Mouse (Mus musculus) adrenal gland, postnatal 4 days (tissue): Measurements from ENCODE around the gene Hist1h3d. TPM values are rescaled to one million over a fixed set of nuclear protein-coding genes. Genes with fewer than 3 reads are reported as not detected.
A peak's percentile ranks its signal among the peaks of the same experiment; 100 is the strongest.
"Not testable (repeated sequence)": the region's sequence is repeated elsewhere in the genome, so short reads cannot be mapped to it uniquely, and the experiment has no call there.

Source experiments
- DNase-seq, 2 experiments: peaks; one replicate each; pipeline ENCODE4 v3.0.0; 2021 to 2022; ENCODE audit warnings: low spot score in 2 of 2, mixed read lengths in 2 of 2
- total RNA-seq, 2 experiments: library from RNA; stranded (reverse); gene quantifications; 2 replicates each; pipeline ENCODE4 v1.2.3; 2021

Hist1h3d gene
- total RNA-seq, 2 experiments from 2014 or later, result 64.3 to 80.4 TPM

DNA sequence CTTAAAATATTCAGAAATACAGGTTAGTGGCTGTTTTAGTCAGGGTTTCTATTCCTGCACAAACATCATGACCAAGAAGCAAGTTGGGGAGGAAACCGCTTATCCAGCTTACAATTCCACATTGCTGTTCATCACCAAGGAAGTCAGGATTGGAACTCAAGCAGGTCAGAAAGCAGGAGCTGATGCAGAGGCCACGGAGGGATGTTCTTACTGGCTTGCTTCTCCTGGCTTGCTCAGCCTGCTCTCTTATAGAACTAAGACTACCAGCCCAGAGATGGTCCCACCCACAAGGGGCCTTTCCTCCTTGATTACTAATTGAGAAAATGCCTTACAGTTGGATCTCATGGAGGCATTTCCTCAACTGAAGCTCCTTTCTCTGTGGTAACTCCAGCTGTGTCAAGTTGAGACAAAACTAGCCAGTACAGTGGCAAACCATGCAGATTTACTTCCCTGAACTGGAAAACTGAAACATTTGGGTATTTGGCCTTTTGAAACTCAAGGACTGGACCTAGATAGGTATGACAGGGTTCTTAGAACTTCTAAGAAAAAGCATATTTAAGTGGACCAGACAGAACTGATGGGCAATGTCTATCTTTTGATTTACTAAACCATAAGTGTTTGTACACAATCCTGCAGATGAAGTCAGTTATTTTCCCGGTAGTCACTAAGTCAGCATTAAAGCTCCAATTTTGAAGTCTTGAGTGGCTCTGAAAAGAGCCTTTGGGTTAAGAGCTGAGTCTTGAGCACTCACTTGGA lies 33.2 kb upstream of the Hist1h3d start:
- not testable (repeated sequence) for DNase-seq

DNA sequence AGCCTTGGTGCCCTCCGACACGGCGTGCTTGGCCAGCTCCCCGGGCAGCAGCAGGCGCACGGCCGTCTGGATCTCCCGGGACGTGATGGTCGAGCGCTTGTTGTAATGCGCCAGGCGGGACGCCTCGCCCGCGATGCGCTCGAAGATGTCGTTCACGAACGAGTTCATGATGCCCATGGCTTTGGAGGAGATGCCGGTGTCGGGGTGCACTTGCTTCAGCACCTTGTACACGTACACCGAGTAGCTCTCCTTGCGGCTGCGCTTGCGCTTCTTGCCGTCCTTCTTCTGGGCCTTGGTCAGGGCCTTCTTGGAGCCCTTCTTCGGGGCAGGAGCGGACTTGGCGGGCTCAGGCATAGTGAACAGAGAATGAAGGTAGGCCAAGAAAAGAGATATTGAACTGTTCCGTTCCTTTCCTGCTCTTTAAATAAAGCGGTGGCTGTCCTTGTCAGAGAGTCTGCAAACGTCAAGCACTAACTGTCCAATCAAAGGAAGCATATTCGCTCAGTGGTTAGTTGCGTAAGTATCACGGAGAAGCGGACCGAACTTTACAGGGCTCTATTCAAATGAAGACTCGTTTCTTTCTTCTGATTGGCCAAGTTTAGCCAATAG lies 32.5 kb upstream of the Hist1h3d start, which contains the start of gene Hist1h2bh:
Gene Hist1h2bh, minus strand, starts transcription at position 394 of the 609 bp plus-strand sequence.
- peak in 1 of 2 experiments; percentile 35 for DNase-seq

DNA sequence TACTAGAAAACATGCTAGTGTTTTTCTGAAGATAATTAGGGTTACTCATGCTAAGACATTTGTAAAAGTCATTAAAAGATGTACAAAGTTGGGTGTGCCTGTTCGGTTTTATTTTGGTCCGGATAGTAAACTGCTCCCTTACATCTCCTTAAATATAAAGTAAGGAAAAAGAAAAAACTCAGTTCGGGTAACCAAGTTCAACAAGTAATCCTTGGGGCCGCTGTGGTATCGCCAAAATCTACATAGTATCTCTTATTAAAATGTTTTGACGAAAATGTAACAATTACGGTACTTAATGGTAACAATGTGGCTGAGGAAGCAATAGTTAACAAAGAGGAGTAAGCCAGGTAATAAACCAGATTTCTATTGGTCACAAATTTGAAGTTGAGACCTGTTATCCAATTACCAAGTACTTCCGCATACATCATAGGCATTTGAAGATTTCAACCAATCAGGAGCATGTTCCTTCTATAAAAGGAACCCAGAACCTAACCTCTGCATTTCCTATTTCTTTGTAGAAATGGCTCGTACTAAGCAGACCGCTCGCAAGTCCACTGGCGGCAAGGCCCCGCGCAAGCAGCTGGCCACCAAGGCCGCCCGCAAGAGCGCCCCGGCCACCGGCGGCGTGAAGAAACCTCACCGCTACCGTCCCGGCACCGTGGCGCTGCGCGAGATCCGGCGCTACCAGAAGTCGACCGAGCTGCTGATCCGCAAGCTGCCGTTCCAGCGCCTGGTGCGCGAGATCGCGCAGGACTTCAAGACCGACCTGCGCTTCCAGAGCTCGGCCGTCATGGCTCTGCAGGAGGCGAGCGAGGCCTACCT lies 31.4 kb upstream of the Hist1h3d start, which contains the start of gene Hist1h3f:
Gene Hist1h3f, plus strand, starts transcription at position 88 of the 822 bp plus-strand sequence.
- peak; percentile 37 to 49 for DNase-seq

DNA sequence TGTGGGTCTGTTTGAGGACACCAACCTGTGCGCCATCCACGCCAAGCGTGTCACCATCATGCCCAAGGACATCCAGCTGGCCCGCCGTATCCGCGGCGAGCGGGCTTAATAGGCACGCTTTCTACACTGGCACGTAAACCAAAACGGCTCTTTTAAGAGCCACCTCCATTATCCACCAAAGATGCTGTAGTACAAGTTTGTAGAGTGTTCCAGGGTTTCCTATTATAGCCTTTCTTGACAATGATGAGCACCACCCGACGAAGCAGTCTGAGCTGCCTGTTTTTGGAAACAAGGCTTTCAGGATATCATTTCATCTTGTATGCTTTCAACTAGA lies 30.8 kb upstream of the Hist1h3d start:
- not testable (repeated sequence) for DNase-seq

DNA sequence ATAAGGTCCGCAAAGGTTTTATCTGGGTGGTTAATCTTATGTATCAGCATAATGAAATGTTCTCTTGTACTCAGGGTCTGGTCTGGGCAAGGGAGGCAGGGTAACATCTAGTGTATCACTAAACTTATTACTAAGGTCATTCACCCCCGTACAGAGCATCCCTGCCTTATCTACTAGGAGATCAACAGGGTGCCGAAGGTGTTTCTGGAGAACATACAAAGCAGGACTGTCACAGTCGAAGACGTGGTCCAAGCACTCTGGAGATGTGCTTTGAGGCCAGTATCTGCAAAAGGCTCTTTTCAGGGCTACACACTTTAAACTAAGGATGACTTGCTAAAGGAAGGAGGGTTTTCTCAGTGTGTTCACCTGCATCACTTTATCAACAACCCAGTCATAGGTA lies 28.9 kb upstream of the Hist1h3d start:
- no peak for DNase-seq

DNA sequence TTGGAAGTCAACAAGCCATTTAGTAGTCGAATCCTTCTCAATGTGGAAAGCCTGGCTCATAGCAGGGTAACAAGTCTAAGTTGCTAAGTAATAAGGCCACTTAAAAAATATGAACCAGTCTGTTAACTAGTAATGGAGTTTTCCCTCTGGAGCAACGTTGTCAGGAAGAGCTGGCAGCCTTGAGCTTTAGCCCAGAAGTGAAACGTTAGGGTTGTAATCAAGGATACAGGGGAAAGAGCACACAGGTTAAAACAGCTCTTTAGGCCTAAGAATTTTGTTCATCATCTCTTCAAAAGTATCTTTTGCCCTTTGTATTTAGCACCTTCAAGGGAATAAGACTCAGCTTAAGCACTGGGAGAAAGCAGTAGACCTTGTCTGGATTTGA lies 24.8 kb upstream of the Hist1h3d start:
- DNase-seq, result no peak

DNA sequence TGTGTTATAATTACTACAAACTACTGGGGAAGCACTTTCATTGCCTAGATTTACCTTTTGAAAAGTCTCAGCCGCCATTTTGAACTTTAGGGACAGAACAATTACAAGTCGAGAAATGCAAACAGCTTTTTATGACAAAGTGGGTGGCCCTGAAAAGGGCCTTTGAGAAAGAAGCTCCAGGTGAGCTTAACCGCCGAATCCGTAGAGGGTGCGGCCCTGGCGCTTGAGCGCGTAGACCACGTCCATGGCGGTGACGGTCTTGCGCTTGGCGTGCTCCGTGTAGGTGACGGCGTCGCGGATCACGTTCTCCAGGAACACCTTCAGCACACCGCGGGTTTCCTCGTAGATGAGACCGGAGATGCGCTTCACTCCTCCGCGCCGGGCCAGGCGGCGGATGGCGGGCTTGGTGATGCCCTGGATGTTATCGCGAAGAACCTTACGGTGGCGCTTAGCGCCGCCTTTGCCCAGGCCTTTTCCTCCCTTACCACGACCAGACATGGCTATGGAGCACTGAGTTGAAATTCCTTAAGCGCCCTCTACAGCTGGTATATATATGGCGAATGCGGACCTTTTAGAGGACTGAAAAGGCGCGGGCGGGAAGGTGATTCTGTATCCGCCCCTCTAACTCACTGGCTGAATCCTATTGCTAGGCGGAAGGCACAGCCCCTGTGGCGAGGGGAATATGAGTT lies 24.3 kb upstream of the Hist1h3d start, which contains the start of gene Hist1h4f:
Gene Hist1h4f, minus strand, starts transcription at position 503 of the 689 bp plus-strand sequence.
- peak; percentile 51 to 80 for DNase-seq

DNA sequence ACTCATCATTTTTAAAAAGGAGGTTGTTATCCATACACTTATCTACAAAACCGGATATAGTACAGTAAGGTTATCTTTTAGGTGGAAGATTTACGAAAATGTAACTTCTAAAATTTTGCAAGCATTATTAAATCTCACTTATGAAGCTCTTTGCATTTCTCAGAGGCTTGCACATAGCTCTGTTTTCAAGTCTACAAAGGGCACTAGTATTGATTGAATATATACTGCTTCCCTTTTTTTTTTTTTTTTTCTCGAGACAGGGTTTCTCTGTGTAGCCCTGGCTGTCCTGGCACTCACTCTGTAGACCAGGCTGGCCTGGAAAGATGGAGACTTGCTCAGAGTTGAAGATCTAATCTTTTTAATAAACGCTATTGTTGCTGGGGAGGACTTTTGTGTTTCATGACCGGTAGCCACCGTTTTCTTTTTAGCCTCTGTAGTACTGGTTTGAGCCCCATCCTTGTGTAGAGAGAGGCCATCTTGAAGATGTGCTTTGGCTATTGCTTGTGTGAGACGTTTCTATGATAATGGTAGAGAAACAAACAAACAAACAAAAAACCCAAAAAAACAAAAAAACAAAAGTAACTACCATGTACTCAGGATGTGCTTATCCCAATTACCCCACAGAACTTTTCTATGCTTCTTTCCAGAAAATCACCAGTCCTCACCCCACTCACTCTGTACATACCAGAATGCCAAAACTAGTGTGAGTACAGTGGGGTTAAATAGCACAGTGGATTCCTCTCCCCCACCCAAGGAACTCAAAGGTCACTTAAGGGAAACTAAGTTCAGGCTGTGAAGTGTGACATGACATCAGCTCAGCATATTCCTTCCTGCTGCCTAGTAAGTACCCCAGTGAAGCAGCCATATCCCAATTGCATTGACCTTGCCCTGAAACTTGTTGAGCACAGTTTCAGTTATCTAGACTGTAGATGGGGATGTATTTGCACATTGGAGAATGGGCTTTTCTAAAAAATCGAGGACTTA lies 23.3 kb upstream of the Hist1h3d start:
- no peak for DNase-seq

DNA sequence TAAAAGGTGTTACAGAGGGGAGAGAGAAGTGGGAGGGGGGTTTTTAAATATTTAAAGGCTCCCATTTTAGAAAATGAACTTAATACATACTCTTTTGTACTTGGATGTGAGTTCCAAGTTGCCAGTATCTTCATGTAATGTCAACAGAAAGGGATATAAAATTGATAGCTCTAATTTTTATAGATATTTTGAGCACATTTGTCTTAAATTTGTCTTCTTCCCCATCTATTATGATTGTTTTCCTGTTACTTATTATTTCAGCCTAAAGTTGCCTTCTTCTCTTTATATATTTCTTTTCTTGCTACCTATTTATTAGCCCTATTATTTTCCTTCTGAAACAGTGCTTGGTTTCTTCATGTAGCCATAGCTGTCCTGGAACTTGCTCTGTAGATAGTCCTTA lies 22.6 kb upstream of the Hist1h3d start, which contains the start of gene Hist1h1d:
Gene Hist1h1d, plus strand, starts transcription at position 301 of the 400 bp plus-strand sequence.
- DNase-seq, result no peak

DNA sequence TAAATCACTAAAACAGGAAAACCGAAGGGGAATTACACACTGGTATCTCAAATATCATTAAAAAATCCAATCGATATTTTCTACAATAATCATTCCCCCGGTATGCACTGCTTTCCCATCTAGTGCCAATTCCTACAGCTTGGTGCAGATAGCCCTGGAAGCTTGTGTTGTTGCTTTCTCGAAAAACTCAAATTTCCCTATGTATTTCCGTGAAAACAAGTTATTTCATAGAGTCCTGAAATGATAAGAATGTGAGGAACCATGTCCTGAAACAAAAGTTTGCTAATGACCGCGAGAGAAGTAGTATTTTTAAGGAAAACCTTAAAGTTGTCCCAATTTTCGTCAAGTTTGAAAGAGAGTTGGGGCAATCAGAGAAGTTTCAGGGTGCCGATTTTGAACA lies 21.2 kb upstream of the Hist1h3d start:
- DNase-seq, result no peak

DNA sequence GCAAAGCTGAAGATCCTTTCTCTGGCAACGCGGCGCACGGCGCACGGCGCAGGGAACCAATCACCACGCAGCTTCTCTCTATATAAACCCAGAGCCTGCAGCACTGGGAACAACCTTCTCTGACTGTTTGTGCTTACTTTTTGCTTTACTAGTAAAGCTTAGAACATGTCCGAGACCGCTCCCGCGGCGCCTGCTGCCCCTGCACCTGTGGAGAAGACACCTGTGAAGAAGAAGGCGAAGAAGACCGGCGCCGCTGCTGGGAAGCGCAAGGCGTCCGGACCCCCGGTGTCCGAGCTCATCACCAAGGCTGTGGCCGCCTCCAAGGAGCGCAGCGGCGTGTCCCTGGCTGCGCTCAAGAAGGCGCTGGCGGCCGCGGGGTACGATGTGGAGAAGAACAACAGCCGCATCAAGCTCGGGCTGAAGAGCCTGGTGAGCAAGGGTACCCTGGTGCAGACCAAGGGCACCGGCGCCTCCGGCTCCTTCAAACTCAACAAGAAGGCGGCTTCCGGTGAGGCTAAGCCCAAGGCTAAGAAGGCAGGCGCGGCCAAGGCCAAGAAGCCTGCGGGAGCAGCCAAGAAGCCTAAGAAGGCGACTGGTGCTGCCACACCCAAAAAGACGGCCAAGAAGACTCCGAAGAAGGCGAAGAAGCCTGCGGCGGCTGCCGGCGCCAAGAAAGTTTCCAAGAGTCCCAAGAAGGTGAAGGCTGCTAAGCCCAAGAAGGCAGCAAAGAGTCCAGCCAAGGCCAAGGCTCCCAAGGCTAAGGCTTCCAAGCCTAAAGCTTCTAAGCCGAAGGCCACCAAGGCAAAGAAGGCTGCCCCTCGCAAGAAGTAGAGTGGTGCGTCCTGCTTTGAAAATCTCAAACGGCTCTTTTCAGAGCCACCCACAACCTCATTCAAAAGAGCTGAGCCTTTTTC lies 20.4 kb upstream of the Hist1h3d start:
- DNase-seq, result peak; percentile 48 to 64

DNA sequence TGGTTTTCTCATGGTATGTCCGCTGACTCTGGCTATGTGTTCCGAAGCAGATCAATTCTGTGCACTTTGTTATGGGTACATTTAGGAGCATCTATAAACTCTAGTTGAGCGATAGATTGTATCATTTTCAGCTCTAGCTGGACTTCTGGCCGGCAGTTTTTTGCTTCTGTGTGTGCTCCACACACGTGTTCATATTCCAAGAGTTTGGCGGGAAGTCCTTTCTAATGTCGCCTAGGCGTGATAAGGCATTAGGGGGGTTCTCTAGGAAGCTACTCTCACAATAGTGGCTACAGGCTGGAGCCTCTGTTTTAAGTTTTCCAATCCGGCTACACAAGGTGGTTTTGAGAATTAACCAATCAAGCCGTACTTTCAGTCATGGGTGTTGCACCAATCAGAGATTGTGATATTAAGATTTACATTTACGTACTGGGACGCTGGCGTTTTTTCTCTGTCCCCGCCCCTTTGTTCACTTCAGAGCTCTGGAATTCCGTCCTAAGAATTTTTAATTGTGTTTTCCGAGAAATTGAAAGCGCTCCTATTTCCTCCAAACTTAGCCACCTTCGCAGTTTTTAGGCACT lies 19.6 kb upstream of the Hist1h3d start:
- DNase-seq, result peak in 1 of 2 experiments; percentile 46

DNA sequence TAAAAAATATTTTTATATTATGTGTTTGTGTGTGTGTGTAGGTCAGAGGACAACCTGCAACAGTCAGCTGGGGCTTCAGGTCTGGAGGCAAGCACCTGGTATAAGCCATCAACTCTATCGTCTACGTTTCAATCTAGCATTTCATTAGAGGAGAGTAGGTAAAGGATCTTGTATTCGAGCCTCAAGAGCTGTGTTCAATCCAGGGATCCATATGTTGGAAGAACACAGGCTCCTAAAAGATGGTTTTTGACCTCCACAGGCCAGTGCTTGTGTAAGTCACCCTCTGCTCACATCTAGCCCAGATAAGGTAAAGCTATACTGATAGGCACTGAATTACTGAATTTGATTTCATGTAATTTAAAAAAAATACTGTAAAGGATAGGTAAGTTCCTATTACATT lies 18.7 kb upstream of the Hist1h3d start:
- DNase-seq, result no peak

DNA sequence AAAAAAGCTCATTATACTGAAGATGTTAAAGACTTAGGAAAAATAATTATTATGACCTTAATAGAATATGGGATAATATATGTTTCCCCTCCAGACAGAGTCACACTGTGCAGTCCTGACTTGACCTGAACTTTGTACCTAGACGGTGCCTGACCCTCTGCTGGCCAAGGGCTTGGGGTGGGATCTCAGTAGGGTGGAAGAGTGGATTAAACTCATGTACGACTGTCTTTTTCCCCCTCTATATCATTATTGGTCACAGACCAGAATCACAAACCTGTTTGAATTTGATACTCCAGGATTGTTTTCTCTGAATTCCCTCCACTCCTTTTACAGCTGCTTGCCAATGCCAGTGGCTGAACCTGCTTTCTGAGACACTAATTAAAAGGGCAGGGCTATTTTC lies 14.9 kb upstream of the Hist1h3d start:
- not testable (repeated sequence) for DNase-seq

DNA sequence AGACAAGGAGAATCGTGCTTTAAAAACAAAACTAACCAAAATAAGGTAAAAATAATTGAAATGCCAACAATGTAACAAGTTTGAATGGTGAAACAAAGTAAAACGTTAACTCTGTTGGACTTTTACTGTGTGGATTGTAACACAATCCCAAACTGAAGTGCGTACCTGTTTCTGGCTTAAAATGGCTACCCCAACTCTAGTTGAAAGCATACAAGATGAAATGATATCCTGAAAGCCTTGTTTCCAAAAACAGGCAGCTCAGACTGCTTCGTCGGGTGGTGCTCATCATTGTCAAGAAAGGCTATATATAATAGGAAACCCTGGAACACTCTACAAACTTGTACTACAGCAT lies 14.1 kb upstream of the Hist1h3d start:
- not testable (repeated sequence) for DNase-seq

DNA sequence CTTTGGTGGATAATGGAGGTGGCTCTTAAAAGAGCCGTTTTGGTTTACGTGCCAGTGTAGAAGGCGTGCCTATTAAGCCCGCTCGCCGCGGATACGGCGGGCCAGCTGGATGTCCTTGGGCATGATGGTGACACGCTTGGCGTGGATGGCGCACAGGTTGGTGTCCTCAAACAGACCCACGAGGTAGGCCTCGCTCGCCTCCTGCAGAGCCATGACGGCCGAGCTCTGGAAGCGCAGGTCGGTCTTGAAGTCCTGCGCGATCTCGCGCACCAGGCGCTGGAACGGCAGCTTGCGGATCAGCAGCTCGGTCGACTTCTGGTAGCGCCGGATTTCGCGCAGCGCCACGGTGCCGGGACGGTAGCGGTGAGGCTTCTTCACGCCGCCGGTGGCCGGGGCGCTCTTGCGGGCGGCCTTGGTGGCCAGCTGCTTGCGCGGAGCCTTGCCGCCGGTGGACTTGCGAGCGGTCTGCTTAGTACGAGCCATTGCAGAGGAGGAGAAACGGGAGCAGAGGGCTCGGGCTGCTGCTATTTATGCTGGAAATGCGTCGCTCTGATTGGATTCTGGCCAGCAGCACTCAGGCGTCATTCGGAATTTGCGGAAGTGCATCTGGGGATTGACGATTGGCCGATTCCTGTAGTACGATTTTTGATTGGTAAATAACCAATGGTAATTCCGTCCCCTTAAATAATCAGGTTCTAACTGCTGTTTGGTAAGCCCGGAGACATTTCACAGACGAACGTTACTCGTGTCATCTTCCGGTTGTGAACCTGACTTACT lies 13.5 kb upstream of the Hist1h3d start, which contains the start of gene Hist1h3e:
Gene Hist1h3e, minus strand, starts transcription at position 487 of the 777 bp plus-strand sequence.
- DNase-seq, result peak; percentile 89 to 90

DNA sequence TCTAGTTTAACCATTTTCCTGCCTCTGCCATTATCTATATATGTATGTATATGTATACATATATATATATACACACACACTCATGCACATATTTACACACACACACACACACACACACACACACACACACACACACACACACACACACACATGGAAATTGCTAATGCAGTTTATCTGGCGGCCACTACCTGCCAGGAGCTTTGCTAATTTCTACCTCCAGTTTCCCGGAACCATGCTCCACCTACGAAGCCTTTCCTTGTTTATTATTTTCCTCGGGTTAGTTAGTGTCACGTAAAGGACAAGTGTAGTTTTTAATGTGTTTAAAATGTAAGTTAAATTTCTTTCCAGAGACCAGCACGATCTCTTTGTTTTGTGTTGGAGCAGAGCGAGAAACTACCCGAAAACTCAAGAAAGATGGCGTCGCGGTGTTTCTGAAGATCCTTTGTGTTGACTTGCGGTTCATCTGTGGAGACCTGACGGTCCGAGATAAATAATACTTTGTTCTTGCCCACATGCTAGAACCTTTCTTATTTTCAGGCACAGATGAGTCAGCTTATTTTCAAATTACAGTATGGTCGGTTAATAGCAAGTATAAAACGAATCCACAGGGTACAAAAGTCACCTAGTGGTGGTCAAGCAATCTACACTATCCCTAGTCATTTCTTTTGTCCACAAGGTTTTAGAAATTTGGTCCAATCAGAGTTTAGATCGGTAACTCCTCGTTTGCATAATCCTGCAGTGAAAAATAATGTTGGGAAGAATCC lies 12.7 kb upstream of the Hist1h3d start:
- no peak for DNase-seq
